Mouse (Mus musculus) heart, adult 2 months (tissue): ENCODE measurements at regions not wholly inside any gene's neighbourhood (a gene's known extent, or its start where the extent isn't known, plus 50 kb on each side); places are given as distances from the start of the nearest gene placed in this dataset.
A peak's percentile ranks its signal among the peaks of the same experiment; 100 is the strongest.

ENCODE experiments used
- DNase-seq, 2 experiments: peaks; one replicate each; pipeline ENCODE4 v3.0.0; 2021
- H3K27ac ChIP-seq: fragments of 200-600 bp; 2 replicates; pipeline ENCODE4 v1.8.1; 2022
- H3K27me3 ChIP-seq: fragments of 200-500 bp; 2 replicates; pipeline ENCODE4 v1.6.1; 2012; ENCODE audit warnings: mild to moderate bottlenecking, low read length, inconsistent platforms, mixed read lengths; ENCODE audit not compliant: control insufficient read depth, insufficient read depth
- H3K36me3 ChIP-seq: fragments of 200-500 bp; 2 replicates; pipeline ENCODE4 v1.6.1; 2012; ENCODE audit warnings: low read length, inconsistent platforms; ENCODE audit not compliant: control insufficient read depth, insufficient read depth
- H3K4me1 ChIP-seq: fragments of 200-500 bp; 2 replicates; pipeline ENCODE4 v1.6.1; 2011; ENCODE audit warnings: low read length; ENCODE audit not compliant: control insufficient read depth, insufficient read depth
- H3K4me3 ChIP-seq: fragments of 200-600 bp; 2 replicates; pipeline ENCODE4 v1.8.1; 2022
- H3K79me2 ChIP-seq: fragments of 200-500 bp; replicated peaks from 2 replicates; pipeline ENCODE4 v1.6.1; 2012; ENCODE audit warnings: mild to moderate bottlenecking, inconsistent platforms, low read length, moderate library complexity, mixed read lengths; ENCODE audit not compliant: control insufficient read depth, insufficient read depth
- H3K9ac ChIP-seq: fragments of 200-500 bp; 2 replicates; pipeline ENCODE4 v1.6.1; 2012; ENCODE audit warnings: low read depth, mild to moderate bottlenecking, control low read depth, inconsistent platforms, low read length, mixed read lengths
- CTCF ChIP-seq: fragments of 200-600 bp; IDR thresholded peaks from 2 replicates; pipeline ENCODE4 v1.8.1; 2022; ENCODE audit warnings: antibody characterized with exemption, mild to moderate bottlenecking, moderate library complexity
- EP300 ChIP-seq: fragments of 200-500 bp; IDR thresholded peaks from 2 replicates; pipeline ENCODE4 v1.6.1; 2011; ENCODE audit warnings: low read depth, low read length, control low read depth; ENCODE audit not compliant: insufficient read depth
- POLR2A ChIP-seq: fragments of 200-500 bp; IDR thresholded peaks from 2 replicates; pipeline ENCODE4 v1.6.1; 2011; ENCODE audit warnings: mild to moderate bottlenecking, low read depth, low read length, control low read depth; ENCODE audit not compliant: insufficient read depth
- WGBS: fragments of 180-500 bp; shearing (Covaris S2); methylation state at CpG from one replicate; pipeline ENCODE4 v1.1.7; 2018; 5-methylcytosine and 5-hydroxymethylcytosine counted together
- intact Hi-C: fragments of 180-260 bp; cut with DNase I; formaldehyde crosslinking; loops from one replicate; pipeline ENCODE4 v1.15.1; 2025

- H3K4me3 ChIP-seq = no peak overlapping the region
- no peaks in the 10 kb centered on the region for H3K27me3 ChIP-seq
- DNase-seq = no peak
- H3K27ac ChIP-seq = no peak overlapping the region
- intact Hi-C loops = loop anchor here (5.0 kb wide), 1 partner anchor 40 kb away; no protein-coding TSS in a partner anchor
- WGBS = 70% methylated on average over 3 of the region's 3 CpGs
- no peak overlapping the region for H3K9ac ChIP-seq
- H3K4me1 ChIP-seq = peaks cover 2% of the 10 kb centered on the region; the same call in 1 of the 2 replicates
- peaks cover 5% of the 10 kb centered on the region; the same call in 1 of the 2 replicates for H3K36me3 ChIP-seq
- no peak for TF ChIP-seq POLR2A
- TF ChIP-seq CTCF = no peak
- TF ChIP-seq EP300 = no peak
- no peaks in the 10 kb centered on the region for H3K79me2 ChIP-seq
These were observed 375.2 kb upstream of the Trib2 start for GRCm38 (mm10) chr12:16191803-16192389.

GRCm38 (mm10) chr12:16190706-16191105 is 374.0 kb upstream of the Trib2 start:
- peak overlapping the region; percentile 72 for H3K27ac ChIP-seq
- TF ChIP-seq CTCF = no peak
- 0 out of 2 replicates have a peak, but pooled peaks have one; percentile 42 for TF ChIP-seq EP300

GRCm38 (mm10) chr12:16189441-16189840 is 372.7 kb upstream of the Trib2 start:
- Histone ChIP-seq H3K79me2 (no peaks in the 10 kb centered on the region), H3K27me3 (no peaks in the 10 kb centered on the region), H3K27ac (peak overlapping the region; percentile 72), H3K4me1 (peaks cover 3% of the 10 kb centered on the region; the same call in 1 of the 2 replicates), H3K4me3 (no peak overlapping the region), H3K36me3 (peaks cover 7% of the 10 kb centered on the region; the same call in 1 of the 2 replicates), H3K9ac (no peak overlapping the region)
- TF ChIP-seq CTCF (peak; percentile 61), EP300 (no peak), POLR2A (no peak)
- peak in 1 of 2 experiments; percentile 32 for DNase-seq
- intact Hi-C loops = loop anchor here (2.0 to 5.0 kb wide), 2 partner anchors 33 to 373 kb away; partner anchors contain the start of gene Trib2

More at GRCm38 (mm10) chr12:16190706-16191105, 374.0 kb upstream of the Trib2 start:
- peaks cover 2% of the 10 kb centered on the region; the same call in 1 of the 2 replicates for H3K4me1 ChIP-seq
- no peaks in the 10 kb centered on the region for H3K79me2 ChIP-seq
- no peak overlapping the region for H3K9ac ChIP-seq
- no peaks in the 10 kb centered on the region for H3K27me3 ChIP-seq
- 50% methylated on average over 3 of the region's 3 CpGs for WGBS
- H3K36me3 ChIP-seq = peaks cover 7% of the 10 kb centered on the region; the same call in 1 of the 2 replicates
- peak in 1 of 2 experiments; percentile 41 for DNase-seq
- intact Hi-C loops = loop anchor here (5.0 kb wide), 1 partner anchor 42 kb away; no protein-coding TSS in a partner anchor
- no peak overlapping the region for H3K4me3 ChIP-seq

- intact Hi-C loops = loop anchor here (5.0 kb wide), 1 partner anchor 36 kb away; no protein-coding TSS in a partner anchor
- Histone ChIP-seq H3K9ac (peak overlapping the region; percentile 58), H3K36me3 (peaks cover 7% of the 10 kb centered on the region), H3K4me1 (peaks cover 5% of the 10 kb centered on the region), H3K27ac (peak overlapping the region; percentile 84), H3K79me2 (no peaks in the 10 kb centered on the region), H3K27me3 (no peaks in the 10 kb centered on the region), H3K4me3 (peak overlapping the region; percentile 32)
- WGBS = 19% methylated on average over 12 of the region's 12 CpGs
- DNase-seq = peak; percentile 30
- TF ChIP-seq EP300 (0 out of 2 replicates have a peak, but pooled peaks have one; percentile 32), POLR2A (peak; percentile 43; the same call in 1 of the 2 replicates), CTCF (no peak)
These were observed 369.3 kb upstream of the Trib2 start for GRCm38 (mm10) chr12:16185976-16186515.

GRCm38 (mm10) chr12:16185431-16185923 is 368.8 kb upstream of the Trib2 start:
- peak; percentile 60 to 80 for DNase-seq
- Histone ChIP-seq H3K4me3 (peak overlapping the region; percentile 32), H3K27ac (peak overlapping the region; percentile 84), H3K79me2 (no peaks in the 10 kb centered on the region), H3K9ac (peak overlapping the region; percentile 56), H3K4me1 (peaks cover 5% of the 10 kb centered on the region), H3K27me3 (no peaks in the 10 kb centered on the region), H3K36me3 (peaks cover 7% of the 10 kb centered on the region)
- WGBS = 3% methylated on average over 14 of the region's 14 CpGs
- TF ChIP-seq POLR2A = peak; percentile 48; the same call in 1 of the 2 replicates
- TF ChIP-seq EP300 = peak; percentile 86
- no peak for TF ChIP-seq CTCF
- intact Hi-C loops = loop anchor here (5.0 kb wide), 1 partner anchor 37 kb away; no protein-coding TSS in a partner anchor
